13 mouse cellular contexts compared by ENCODE assay signal in genomic region chr10:80954415-80954814, GRCm38 (mm10). TPM values are rescaled to one million over a fixed set of nuclear protein-coding genes. Genes with fewer than 3 reads are reported as not detected.
DNase-seq lines count a peak whose midpoint lies in the region; ATAC-seq and TF ChIP-seq lines count a peak whose summit lies in the region.
"Had no signal": no experiment of that assay in that cellular context is flagged by ENCODE, and none has a peak within 500 bp of the region (broad histone marks: within the 10 kb centered on the region; RNA-seq: fewer than 3 reads in every experiment).

No protein-coding gene starts in this region.

- no peaks in the 10 kb centered on the region for H3K36me3 ChIP-seq in embryonic facial prominence, embryonic 13.5 days
- H3K36me3 ChIP-seq in embryonic facial prominence, embryonic 10.5 days (replicated peaks): no peaks in the 10 kb centered on the region
- H3K36me3 ChIP-seq in heart, postnatal 0 days (replicated peaks; ENCODE audit: control insufficient read depth, insufficient read depth, low read length): no peaks in the 10 kb centered on the region
- H3K36me3 ChIP-seq in lung, postnatal 0 days (ENCODE audit: insufficient read depth, low read length): no peaks in the 10 kb centered on the region
- no peaks in the 10 kb centered on the region for H3K36me3 ChIP-seq in stomach, embryonic 16.5 days (ENCODE audit: control insufficient read depth, insufficient read depth, low read length)
- H3K36me3 ChIP-seq in midbrain, embryonic 14.5 days (ENCODE audit: control insufficient read depth, insufficient read depth, low read length): no peaks in the 10 kb centered on the region
- H3K36me3 ChIP-seq: hindbrain, embryonic 15.5 days had no signal

- 65% methylated on average over 13 of the region's 13 CpGs for WGBS in embryonic facial prominence, embryonic 13.5 days
- WGBS in embryonic facial prominence, embryonic 10.5 days: 82% methylated on average over 13 of the region's 13 CpGs
- WGBS in heart, postnatal 0 days: 50% methylated on average over 13 of the region's 13 CpGs
- 50% methylated on average over 13 of the region's 13 CpGs for WGBS in lung, postnatal 0 days
- WGBS in stomach, embryonic 16.5 days: 49% methylated on average over 13 of the region's 13 CpGs
- WGBS in midbrain, embryonic 14.5 days: 78% methylated on average over 13 of the region's 13 CpGs

- peak overlapping the region; percentile 23 for H3K27ac ChIP-seq in embryonic facial prominence, embryonic 13.5 days
- no peak overlapping the region for H3K27ac ChIP-seq in embryonic facial prominence, embryonic 10.5 days (replicated peaks)
- H3K27ac ChIP-seq in heart, postnatal 0 days (ENCODE audit: low read depth): peak overlapping the region; percentile 84
- peak overlapping the region; percentile 6; the same call in 1 of the 2 replicates for H3K27ac ChIP-seq in lung, postnatal 0 days (ENCODE audit: low read length)
- peak overlapping the region; percentile 55 for H3K27ac ChIP-seq in stomach, embryonic 16.5 days (ENCODE audit: low read length)
- H3K27ac ChIP-seq in midbrain, embryonic 14.5 days (replicated peaks; ENCODE audit: low read depth, low read length): no peak overlapping the region
- H3K27ac ChIP-seq: hindbrain, embryonic 15.5 days; layer of hippocampus, adult 2 months had no signal

- H3K4me2 ChIP-seq in embryonic facial prominence, embryonic 13.5 days: no peak overlapping the region
- no peak overlapping the region for H3K4me2 ChIP-seq in heart, postnatal 0 days (ENCODE audit: low read depth, low read length)
- no peak overlapping the region for H3K4me2 ChIP-seq in lung, postnatal 0 days (replicated peaks; ENCODE audit: low read depth, low read length)
- H3K4me2 ChIP-seq in stomach, embryonic 16.5 days (ENCODE audit: low read depth, low read length): no peak overlapping the region
- no peak overlapping the region for H3K4me2 ChIP-seq in midbrain, embryonic 14.5 days (ENCODE audit: low read length)
- H3K4me2 ChIP-seq: hindbrain, embryonic 15.5 days had no signal

- no peak for TF ChIP-seq EP300 in heart, postnatal 0 days (IDR thresholded peaks at IDR 0.05; ENCODE audit: low read depth)
- no peak for TF ChIP-seq EP300 in lung, postnatal 0 days (IDR thresholded peaks at IDR 0.05)

- no peak for TF ChIP-seq CTCF in heart, postnatal 0 days (IDR thresholded peaks at IDR 0.05; ENCODE audit: low read depth)
- TF ChIP-seq CTCF in lung, postnatal 0 days (IDR thresholded peaks at IDR 0.05): no peak

- H3K27me3 ChIP-seq in embryonic facial prominence, embryonic 13.5 days: no peaks in the 10 kb centered on the region
- peaks cover 10% of the 10 kb centered on the region; the same call in 1 of the 2 replicates for H3K27me3 ChIP-seq in embryonic facial prominence, embryonic 10.5 days (replicated peaks; ENCODE audit: low read depth, poor library complexity, severe bottlenecking)
- H3K27me3 ChIP-seq in heart, postnatal 0 days (ENCODE audit: control insufficient read depth, insufficient read depth, low read length): no peaks in the 10 kb centered on the region
- H3K27me3 ChIP-seq in lung, postnatal 0 days (replicated peaks; ENCODE audit: insufficient read depth, low read length): no peaks in the 10 kb centered on the region
- H3K27me3 ChIP-seq in stomach, embryonic 16.5 days (ENCODE audit: control insufficient read depth, insufficient read depth, low read length): no peaks in the 10 kb centered on the region
- no peaks in the 10 kb centered on the region for H3K27me3 ChIP-seq in midbrain, embryonic 14.5 days (ENCODE audit: control insufficient read depth, insufficient read depth, low read length)
- H3K27me3 ChIP-seq: hindbrain, embryonic 15.5 days had no signal

- no peak overlapping the region for H3K9ac ChIP-seq in embryonic facial prominence, embryonic 13.5 days
- no peak overlapping the region for H3K9ac ChIP-seq in heart, postnatal 0 days (replicated peaks; ENCODE audit: low read depth, low read length)
- H3K9ac ChIP-seq in lung, postnatal 0 days (replicated peaks; ENCODE audit: low read depth): no peak overlapping the region
- no peak overlapping the region for H3K9ac ChIP-seq in stomach, embryonic 16.5 days (ENCODE audit: low read length)
- no peak overlapping the region for H3K9ac ChIP-seq in midbrain, embryonic 14.5 days (replicated peaks; ENCODE audit: low read length)
- H3K9ac ChIP-seq: hindbrain, embryonic 15.5 days; liver, postnatal 0 days had no signal

- no peak for ATAC-seq in embryonic facial prominence, embryonic 13.5 days (ENCODE audit: insufficient number of reproducible peaks, insufficient read depth, low FRiP score, low TSS enrichment, low read depth)
- ATAC-seq in heart, postnatal 0 days (ENCODE audit: insufficient read depth, low read depth): no peak
- no peak for ATAC-seq in lung, postnatal 0 days
- no peak for ATAC-seq in stomach, embryonic 16.5 days (ENCODE audit: insufficient read depth, low FRiP score)
- ATAC-seq in midbrain, embryonic 14.5 days (ENCODE audit: low FRiP score, low TSS enrichment): no peak
- ATAC-seq: liver, postnatal 0 days had no signal

- peaks cover 13% of the 10 kb centered on the region for H3K4me1 ChIP-seq in embryonic facial prominence, embryonic 13.5 days
- H3K4me1 ChIP-seq in embryonic facial prominence, embryonic 10.5 days: peaks cover 27% of the 10 kb centered on the region
- H3K4me1 ChIP-seq in heart, postnatal 0 days (ENCODE audit: control insufficient read depth, insufficient read depth): peaks cover 10% of the 10 kb centered on the region; the same call in 1 of the 2 replicates
- peaks cover 6% of the 10 kb centered on the region; the same call in 1 of the 2 replicates for H3K4me1 ChIP-seq in lung, postnatal 0 days (ENCODE audit: insufficient read depth, low read depth, low read length)
- H3K4me1 ChIP-seq in stomach, embryonic 16.5 days (ENCODE audit: control insufficient read depth, insufficient read depth, low read length): peaks cover 15% of the 10 kb centered on the region
- no peaks in the 10 kb centered on the region for H3K4me1 ChIP-seq in midbrain, embryonic 14.5 days (ENCODE audit: control insufficient read depth, insufficient read depth, low read length)

- no peak overlapping the region for H3K4me3 ChIP-seq in embryonic facial prominence, embryonic 13.5 days
- no peak overlapping the region for H3K4me3 ChIP-seq in embryonic facial prominence, embryonic 10.5 days
- H3K4me3 ChIP-seq in heart, postnatal 0 days (ENCODE audit: low read depth, low read length): no peak overlapping the region
- no peak overlapping the region for H3K4me3 ChIP-seq in lung, postnatal 0 days (ENCODE audit: low read depth, low read length)
- no peak overlapping the region for H3K4me3 ChIP-seq in stomach, embryonic 16.5 days (replicated peaks; ENCODE audit: low read length)
- H3K4me3 ChIP-seq in midbrain, embryonic 14.5 days (replicated peaks; ENCODE audit: low read depth, low read length): no peak overlapping the region
- H3K4me3 ChIP-seq: hindbrain, embryonic 15.5 days; layer of hippocampus, adult 2 months had no signal

- no peak for DNase-seq in embryonic facial prominence, embryonic 10.5 days (ENCODE audit: low spot score)
- no peak for DNase-seq in heart, postnatal 0 days (ENCODE audit: low spot score)
- no peak for DNase-seq in heart, adult 11 months
- no peak for DNase-seq in lung, postnatal 0 days (ENCODE audit: low spot score)
- no peak for DNase-seq in lung, postnatal 25 days (ENCODE audit: low spot score)
- DNase-seq in midbrain, embryonic 14.5 days: no peak
- DNase-seq: gastrocnemius, postnatal 36 days; liver, postnatal 0 days; thymus, adult 18-20 months had no signal

- H3K9me3 ChIP-seq in embryonic facial prominence, embryonic 13.5 days: no peaks in the 10 kb centered on the region
- no peaks in the 10 kb centered on the region for H3K9me3 ChIP-seq in embryonic facial prominence, embryonic 10.5 days
- no peaks in the 10 kb centered on the region for H3K9me3 ChIP-seq in heart, postnatal 0 days (replicated peaks; ENCODE audit: control insufficient read depth, low read length)
- H3K9me3 ChIP-seq in lung, postnatal 0 days (ENCODE audit: low read length): no peaks in the 10 kb centered on the region
- no peaks in the 10 kb centered on the region for H3K9me3 ChIP-seq in stomach, embryonic 16.5 days (replicated peaks; ENCODE audit: control insufficient read depth, low read length)
- no peaks in the 10 kb centered on the region for H3K9me3 ChIP-seq in midbrain, embryonic 14.5 days (ENCODE audit: control insufficient read depth, low read length)
- H3K9me3 ChIP-seq: hindbrain, embryonic 15.5 days had no signal

RNA-seq across cellular contexts. Expression of gene Gadd45b, which starts 24.5 kb away (rescaled TPM):
- 29.0 and 29.9 TPM in 2 replicates for polyA plus RNA-seq in embryonic facial prominence, embryonic 13.5 days (2015; fragmentation: Nextera tagmentation; extraction: Ambion mirVana)
- polyA plus RNA-seq in embryonic facial prominence, embryonic 10.5 days (2016; fragmentation: Nextera tagmentation; extraction: Ambion mirVana): 6.5 and 6.8 TPM in 2 replicates
- 18.9 and 26.8 TPM in 2 replicates for total RNA-seq in heart, postnatal 0 days (2014; rRNA removed; ENCODE audit: low replicate concordance)
- polyA plus RNA-seq in heart, postnatal 0 days (2015; fragmentation: Nextera tagmentation; extraction: Ambion mirVana): 22.3 and 28.0 TPM in 2 replicates
- 131 and 145 TPM in 2 replicates for polyA plus RNA-seq in lung, postnatal 0 days (2015; fragmentation: Nextera tagmentation; extraction: Ambion mirVana)
- 34.8 and 40.9 TPM in 2 replicates for polyA plus RNA-seq in stomach, embryonic 16.5 days (2015; fragmentation: Nextera tagmentation; extraction: Ambion mirVana)
- polyA plus RNA-seq in midbrain, embryonic 14.5 days (2014; fragmentation: Nextera tagmentation; extraction: Ambion mirVana): 4.3 and 8.0 TPM in 2 replicates

RNA-seq across cellular contexts. Expression of gene Lmnb2, which starts 36.4 kb away (rescaled TPM):
- 51.5 and 63.4 TPM in 2 replicates for polyA plus RNA-seq in embryonic facial prominence, embryonic 13.5 days (2015; fragmentation: Nextera tagmentation; extraction: Ambion mirVana)
- polyA plus RNA-seq in embryonic facial prominence, embryonic 10.5 days (2016; fragmentation: Nextera tagmentation; extraction: Ambion mirVana): 82.7 and 83.1 TPM in 2 replicates
- 13.9 and 18.9 TPM in 2 replicates for total RNA-seq in heart, postnatal 0 days (2014; rRNA removed; ENCODE audit: low replicate concordance)
- polyA plus RNA-seq in heart, postnatal 0 days (2015; fragmentation: Nextera tagmentation; extraction: Ambion mirVana): 9.1 and 9.7 TPM in 2 replicates
- polyA plus RNA-seq in lung, postnatal 0 days (2015; fragmentation: Nextera tagmentation; extraction: Ambion mirVana): 6.9 and 7.3 TPM in 2 replicates
- polyA plus RNA-seq in stomach, embryonic 16.5 days (2015; fragmentation: Nextera tagmentation; extraction: Ambion mirVana): 43.4 and 43.9 TPM in 2 replicates
- 13.9 and 20.0 TPM in 2 replicates for polyA plus RNA-seq in midbrain, embryonic 14.5 days (2014; fragmentation: Nextera tagmentation; extraction: Ambion mirVana)

RNA-seq across cellular contexts. Expression of gene Timm13, which starts 53.6 kb away (rescaled TPM):
- polyA plus RNA-seq in embryonic facial prominence, embryonic 13.5 days (2015; fragmentation: Nextera tagmentation; extraction: Ambion mirVana): 317 and 358 TPM in 2 replicates
- 349 and 359 TPM in 2 replicates for polyA plus RNA-seq in embryonic facial prominence, embryonic 10.5 days (2016; fragmentation: Nextera tagmentation; extraction: Ambion mirVana)
- 163 and 256 TPM in 2 replicates for total RNA-seq in heart, postnatal 0 days (2014; rRNA removed; ENCODE audit: low replicate concordance)
- 355 and 386 TPM in 2 replicates for polyA plus RNA-seq in heart, postnatal 0 days (2015; fragmentation: Nextera tagmentation; extraction: Ambion mirVana)
- polyA plus RNA-seq in lung, postnatal 0 days (2015; fragmentation: Nextera tagmentation; extraction: Ambion mirVana): 211 and 233 TPM in 2 replicates
- 288 and 309 TPM in 2 replicates for polyA plus RNA-seq in stomach, embryonic 16.5 days (2015; fragmentation: Nextera tagmentation; extraction: Ambion mirVana)
- polyA plus RNA-seq in midbrain, embryonic 14.5 days (2014; fragmentation: Nextera tagmentation; extraction: Ambion mirVana): 331 and 393 TPM in 2 replicates

Comparison
In these comparisons a context has a peak if more than half of its experiments do, and no peak if none do; other contexts are left out.
1. H3K27ac ChIP-seq: peak in embryonic facial prominence, embryonic 13.5 days (single experiment), heart, postnatal 0 days (single experiment), lung, postnatal 0 days (single experiment) and stomach, embryonic 16.5 days (single experiment); none in embryonic facial prominence, embryonic 10.5 days (single experiment) and midbrain, embryonic 14.5 days (single experiment).